Mouse (Mus musculus) lung, postnatal 10 days (tissue): ENCODE data around the gene Prrg1.
"Not testable (repeated sequence)": the region's sequence is repeated elsewhere in the genome, so short reads cannot be mapped to it uniquely, and the experiment has no call there.

Source experiments
- DNase-seq: peaks from one replicate; pipeline ENCODE4 v3.0.0; 2021

The Prrg1 gene

GRCm38 (mm10) chrX:78583202-78584004 is at the start of gene Prrg1:
Gene Prrg1 (minus strand): TSS chrX:78583896.
- DNase-seq: peak; percentile 91

- no peak for DNase-seq
Observed at GRCm38 (mm10) chrX:78605814-78606213, 22.1 kb upstream of the Prrg1 start.

- no peak for DNase-seq
Observed at GRCm38 (mm10) chrX:78593138-78593537, 9.4 kb upstream of the Prrg1 start.

- DNase-seq: peak; percentile 79
Observed at GRCm38 (mm10) chrX:78582854-78583201, 868 bp downstream of the Prrg1 start.

GRCm38 (mm10) chrX:78563451-78563850 is 20.2 kb downstream of the Prrg1 start:
- DNase-seq: no peak

GRCm38 (mm10) chrX:78553399-78553798 is 30.3 kb downstream of the Prrg1 start:
- DNase-seq: no peak

- DNase-seq: no peak
Observed at GRCm38 (mm10) chrX:78552704-78553103, 31.0 kb downstream of the Prrg1 start.

- peak; percentile 4 for DNase-seq
Observed at GRCm38 (mm10) chrX:78547696-78548095, 36.0 kb downstream of the Prrg1 start.

- peak; percentile 10 for DNase-seq
Observed at GRCm38 (mm10) chrX:78539734-78540133, 44.0 kb downstream of the Prrg1 start.

GRCm38 (mm10) chrX:78538632-78539316 is 44.9 kb downstream of the Prrg1 start:
- no peak for DNase-seq

- DNase-seq: peak; percentile 5
Observed at GRCm38 (mm10) chrX:78518301-78518700, 65.4 kb downstream of the Prrg1 start.

GRCm38 (mm10) chrX:78482987-78483386 is 100.7 kb downstream of the Prrg1 start:
- no peak for DNase-seq

GRCm38 (mm10) chrX:78479710-78480109 is 104.0 kb downstream of the Prrg1 start:
- no peak for DNase-seq

GRCm38 (mm10) chrX:78434357-78434756 is 149.3 kb downstream of the Prrg1 start:
- no peak for DNase-seq

- not testable (repeated sequence) for DNase-seq
Observed at GRCm38 (mm10) chrX:78403346-78403745, 180.3 kb downstream of the Prrg1 start.
